Mouse (Mus musculus): ENCODE measurements around the gene Taar8b. TPM values are rescaled to one million over a fixed set of nuclear protein-coding genes. Genes with fewer than 3 reads are reported as not detected.
"Not testable (repeated sequence)": the region's sequence is repeated elsewhere in the genome, so short reads cannot be mapped to it uniquely, and the experiment has no call there.

Gene Taar8b
- not detected for total RNA-seq (2021)

GRCm38 (mm10) chr10:24092194-24092593 is at the start of gene Taar8b:
Gene Taar8b (minus strand): TSS chr10:24092294.
- intact Hi-C loops (cut with DNase I), result no loop called here
- DNase-seq, result no peak

- intact Hi-C loops (cut with DNase I), result no loop called here
Observed at GRCm38 (mm10) chr10:24138623-24139261, 46.6 kb upstream of the Taar8b start.

GRCm38 (mm10) chr10:24134071-24134645 is 42.1 kb upstream of the Taar8b start:
- intact Hi-C loops (cut with DNase I), result loop anchor here (5.0 kb wide), 1 partner anchor 157 kb away; no protein-coding TSS in a partner anchor
- no peak for DNase-seq

More at GRCm38 (mm10) chr10:24138623-24139261, 46.6 kb upstream of the Taar8b start:
- DNase-seq, result no peak

GRCm38 (mm10) chr10:24133132-24133531 is 41.0 kb upstream of the Taar8b start:
- intact Hi-C loops (cut with DNase I), result loop anchor here (5.0 kb wide), 1 partner anchor 156 kb away; no protein-coding TSS in a partner anchor
- DNase-seq, result no peak

GRCm38 (mm10) chr10:24132273-24132672 is 40.2 kb upstream of the Taar8b start:
- intact Hi-C loops (cut with DNase I), result loop anchor here (5.0 kb wide), 1 partner anchor 155 kb away; no protein-coding TSS in a partner anchor
- DNase-seq, result no peak

GRCm38 (mm10) chr10:24131451-24132262 is 39.6 kb upstream of the Taar8b start:
- intact Hi-C loops (cut with DNase I), result loop anchor here (2.0 to 5.0 kb wide), 2 partner anchors 154 to 317 kb away; no protein-coding TSS in a partner anchor

GRCm38 (mm10) chr10:24111116-24111778 is 19.2 kb upstream of the Taar8b start:
- intact Hi-C loops (cut with DNase I), result loop anchor here (2.0 to 5.0 kb wide), 2 partner anchors 132 to 294 kb away; no protein-coding TSS in a partner anchor
- peak; percentile 53 to 73 for DNase-seq

More at GRCm38 (mm10) chr10:24131451-24132262, 39.6 kb upstream of the Taar8b start:
- DNase-seq, result peak; percentile 64 to 77

- DNase-seq; intact Hi-C loops (cut with DNase I): not testable (repeated sequence)
Observed at GRCm38 (mm10) chr10:24109434-24109833, 17.3 kb upstream of the Taar8b start, which contains the start of gene Taar9. Gene Taar9 (minus strand): TSS chr10:24109534.

- no peak for DNase-seq
- intact Hi-C loops (cut with DNase I), result no loop called here
Observed at GRCm38 (mm10) chr10:24108236-24108635, 16.1 kb upstream of the Taar8b start.

GRCm38 (mm10) chr10:24107747-24108146 is 15.7 kb upstream of the Taar8b start:
- no peak for DNase-seq
- intact Hi-C loops (cut with DNase I), result no loop called here

- intact Hi-C loops (cut with DNase I); DNase-seq: not testable (repeated sequence)
Observed at GRCm38 (mm10) chr10:24103299-24103698, 11.2 kb upstream of the Taar8b start.

GRCm38 (mm10) chr10:24101812-24102211 is 9.7 kb upstream of the Taar8b start, which contains the start of gene Taar8c:
Gene Taar8c (minus strand): TSS chr10:24101912.
- DNase-seq; intact Hi-C loops (cut with DNase I): not testable (repeated sequence)

- intact Hi-C loops (cut with DNase I); DNase-seq: not testable (repeated sequence)
Observed at GRCm38 (mm10) chr10:24097010-24097409, 4.9 kb upstream of the Taar8b start.

GRCm38 (mm10) chr10:24087168-24087567 is 4.9 kb downstream of the Taar8b start:
- no peak for DNase-seq
- intact Hi-C loops (cut with DNase I), result no loop called here

- no peak for DNase-seq
- intact Hi-C loops (cut with DNase I), result no loop called here
Observed at GRCm38 (mm10) chr10:24086555-24086954, 5.5 kb downstream of the Taar8b start.

GRCm38 (mm10) chr10:24085936-24086335 is 6.2 kb downstream of the Taar8b start:
- intact Hi-C loops (cut with DNase I), result no loop called here

GRCm38 (mm10) chr10:24080166-24080565 is 11.9 kb downstream of the Taar8b start:
- intact Hi-C loops (cut with DNase I), result loop anchor here (1.0 kb wide), 2 partner anchors 101 to 264 kb away; no protein-coding TSS in a partner anchor
- DNase-seq, result peak; percentile 51 to 67

More at GRCm38 (mm10) chr10:24085936-24086335, 6.2 kb downstream of the Taar8b start:
- no peak for DNase-seq

GRCm38 (mm10) chr10:24076200-24076599 is 15.9 kb downstream of the Taar8b start, which contains the start of gene Taar8a:
Gene Taar8a (plus strand): TSS chr10:24076500.
- intact Hi-C loops (cut with DNase I); DNase-seq: not testable (repeated sequence)

- DNase-seq; intact Hi-C loops (cut with DNase I): not testable (repeated sequence)
Observed at GRCm38 (mm10) chr10:24074751-24075150, 17.3 kb downstream of the Taar8b start.

GRCm38 (mm10) chr10:24058986-24059385 is 33.1 kb downstream of the Taar8b start:
- intact Hi-C loops (cut with DNase I), result no loop called here
- DNase-seq, result no peak
